Mouse (Mus musculus): ENCODE results near the gene D430041D05Rik. TPM values are rescaled to one million over a fixed set of nuclear protein-coding genes. Genes with fewer than 3 reads are reported as not detected.
"Not testable (repeated sequence)": the region's sequence is repeated elsewhere in the genome, so short reads cannot be mapped to it uniquely, and the experiment has no call there.

The D430041D05Rik gene
- polyA plus RNA-seq, 1 experiment from 2014 or later: not detected

- H3K27me3 ChIP-seq; H3K9me3 ChIP-seq (replicated peaks); H3K4me3 ChIP-seq (replicated peaks); H3K9ac ChIP-seq; ATAC-seq (ENCODE audit: insufficient read depth); H3K4me2 ChIP-seq: not testable (repeated sequence)
- H3K36me3 ChIP-seq (replicated peaks): peaks cover 24% of the 10 kb centered on the region
- peaks cover 51% of the 10 kb centered on the region for H3K4me1 ChIP-seq (replicated peaks)
- peak overlapping the region; percentile 38; the same call in 1 of the 2 replicates for H3K27ac ChIP-seq (replicated peaks)
These were observed 293.6 kb downstream of the D430041D05Rik start for GRCm38 (mm10) chr2:104117173-104117572.

- Histone ChIP-seq H3K36me3 (replicated peaks) (peaks cover 33% of the 10 kb centered on the region), H3K9ac (no peak overlapping the region), H3K27ac (replicated peaks) (no peak overlapping the region), H3K4me1 (replicated peaks) (peaks cover 38% of the 10 kb centered on the region), H3K4me3 (replicated peaks) (no peak overlapping the region), H3K4me2 (no peak overlapping the region), H3K9me3 (replicated peaks) (no peaks in the 10 kb centered on the region), H3K27me3 (no peaks in the 10 kb centered on the region)
- 79% methylated on average over 3 of the region's 3 CpGs for WGBS (ENCODE audit: insufficient replicate concordance)
- ATAC-seq (ENCODE audit: insufficient read depth): no peak
These were observed 295.9 kb downstream of the D430041D05Rik start for GRCm38 (mm10) chr2:104114898-104115297.

GRCm38 (mm10) chr2:104113563-104113962 lies 297.2 kb downstream of the D430041D05Rik start:
- Histone ChIP-seq H3K36me3 (replicated peaks) (peaks cover 32% of the 10 kb centered on the region), H3K27ac (replicated peaks) (0 out of 2 replicates have a peak overlapping the region, but pooled peaks have one; percentile 19), H3K4me1 (replicated peaks) (peaks cover 34% of the 10 kb centered on the region)
- not testable (repeated sequence) for H3K4me3 ChIP-seq (replicated peaks); H3K4me2 ChIP-seq; H3K9me3 ChIP-seq (replicated peaks); H3K9ac ChIP-seq; H3K27me3 ChIP-seq
- ATAC-seq (ENCODE audit: insufficient read depth): peak; percentile 67

GRCm38 (mm10) chr2:104111170-104111797 lies 299.5 kb downstream of the D430041D05Rik start:
- H3K27ac ChIP-seq (replicated peaks); H3K9ac ChIP-seq; H3K9me3 ChIP-seq (replicated peaks); ATAC-seq (ENCODE audit: insufficient read depth); H3K4me3 ChIP-seq (replicated peaks); H3K4me2 ChIP-seq; H3K27me3 ChIP-seq: not testable (repeated sequence)
- WGBS (ENCODE audit: insufficient replicate concordance): no CpG with 5 or more reads among the region's 1 CpGs
- Histone ChIP-seq H3K36me3 (replicated peaks) (peaks cover 40% of the 10 kb centered on the region), H3K4me1 (replicated peaks) (peaks cover 47% of the 10 kb centered on the region)

GRCm38 (mm10) chr2:104110031-104110430 lies 300.8 kb downstream of the D430041D05Rik start:
- Histone ChIP-seq H3K4me3 (replicated peaks) (no peak overlapping the region), H3K4me2 (no peak overlapping the region), H3K27me3 (no peaks in the 10 kb centered on the region), H3K27ac (replicated peaks) (0 out of 2 replicates have a peak overlapping the region, but pooled peaks have one; percentile 2), H3K9me3 (replicated peaks) (no peaks in the 10 kb centered on the region), H3K4me1 (replicated peaks) (peaks cover 52% of the 10 kb centered on the region), H3K36me3 (replicated peaks) (peaks cover 49% of the 10 kb centered on the region), H3K9ac (no peak overlapping the region)
- ATAC-seq (ENCODE audit: insufficient read depth): no peak
- WGBS (ENCODE audit: insufficient replicate concordance): 66% methylated on average over 4 of the region's 4 CpGs

- H3K36me3 ChIP-seq (replicated peaks): peaks cover 48% of the 10 kb centered on the region
- H3K4me2 ChIP-seq: no peak overlapping the region
- H3K27me3 ChIP-seq: no peaks in the 10 kb centered on the region
- 28% methylated on average over 2 of the region's 2 CpGs for WGBS (ENCODE audit: insufficient replicate concordance)
- ATAC-seq (ENCODE audit: insufficient read depth): no peak
- no peak overlapping the region for H3K9ac ChIP-seq
- peaks cover 56% of the 10 kb centered on the region for H3K4me1 ChIP-seq (replicated peaks)
- no peak overlapping the region for H3K4me3 ChIP-seq (replicated peaks)
- 0 out of 2 replicates have a peak overlapping the region, but pooled peaks have one; percentile 22 for H3K27ac ChIP-seq (replicated peaks)
- H3K9me3 ChIP-seq (replicated peaks): no peaks in the 10 kb centered on the region
These were observed 301.3 kb downstream of the D430041D05Rik start for GRCm38 (mm10) chr2:104109528-104109927.

- H3K4me3 ChIP-seq (replicated peaks); H3K27me3 ChIP-seq; H3K4me2 ChIP-seq; H3K9me3 ChIP-seq (replicated peaks); H3K9ac ChIP-seq; H3K27ac ChIP-seq (replicated peaks); ATAC-seq (ENCODE audit: insufficient read depth): not testable (repeated sequence)
- WGBS (ENCODE audit: insufficient replicate concordance): 82% methylated on average over 2 of the region's 2 CpGs
- H3K4me1 ChIP-seq (replicated peaks): peaks cover 60% of the 10 kb centered on the region
- H3K36me3 ChIP-seq (replicated peaks): peaks cover 49% of the 10 kb centered on the region
These were observed 301.8 kb downstream of the D430041D05Rik start for GRCm38 (mm10) chr2:104109021-104109420.

GRCm38 (mm10) chr2:104104800-104105199 lies 306.0 kb downstream of the D430041D05Rik start:
- Histone ChIP-seq H3K9ac (no peak overlapping the region), H3K4me2 (no peak overlapping the region), H3K36me3 (replicated peaks) (peaks cover 50% of the 10 kb centered on the region), H3K27me3 (no peaks in the 10 kb centered on the region), H3K4me1 (replicated peaks) (peaks cover 78% of the 10 kb centered on the region), H3K4me3 (replicated peaks) (no peak overlapping the region), H3K27ac (replicated peaks) (no peak overlapping the region), H3K9me3 (replicated peaks) (no peaks in the 10 kb centered on the region)
- 80% methylated on average over 6 of the region's 6 CpGs for WGBS (ENCODE audit: insufficient replicate concordance)
- no peak for ATAC-seq (ENCODE audit: insufficient read depth)

- Histone ChIP-seq H3K36me3 (replicated peaks) (peaks cover 27% of the 10 kb centered on the region), H3K4me1 (replicated peaks) (peaks cover 85% of the 10 kb centered on the region), H3K9ac (0 out of 2 replicates have a peak overlapping the region, but pooled peaks have one; percentile 9), H3K27me3 (no peaks in the 10 kb centered on the region), H3K9me3 (replicated peaks) (no peaks in the 10 kb centered on the region), H3K4me3 (replicated peaks) (peak overlapping the region; percentile 70), H3K27ac (replicated peaks) (peak overlapping the region; percentile 96), H3K4me2 (peak overlapping the region; percentile 70)
- no peak for ATAC-seq (ENCODE audit: insufficient read depth)
- 33% methylated on average over 1 of the region's 1 CpGs for WGBS (ENCODE audit: insufficient replicate concordance)
These were observed 310.9 kb downstream of the D430041D05Rik start for GRCm38 (mm10) chr2:104099946-104100345.

- H3K4me1 ChIP-seq (replicated peaks): peaks cover 81% of the 10 kb centered on the region
- no peaks in the 10 kb centered on the region for H3K27me3 ChIP-seq
- H3K9ac ChIP-seq: peak overlapping the region; percentile 59
- ATAC-seq (ENCODE audit: insufficient read depth): no peak
- WGBS (ENCODE audit: insufficient replicate concordance): 78% methylated on average over 2 of the region's 2 CpGs
- peak overlapping the region; percentile 70 for H3K4me3 ChIP-seq (replicated peaks)
- peak overlapping the region; percentile 96 for H3K27ac ChIP-seq (replicated peaks)
- no peaks in the 10 kb centered on the region for H3K9me3 ChIP-seq (replicated peaks)
- H3K4me2 ChIP-seq: peak overlapping the region; percentile 70
- peaks cover 19% of the 10 kb centered on the region for H3K36me3 ChIP-seq (replicated peaks)
These were observed 311.6 kb downstream of the D430041D05Rik start for GRCm38 (mm10) chr2:104099231-104099585.

- peak overlapping the region; percentile 70 for H3K4me2 ChIP-seq
These were observed 312.1 kb downstream of the D430041D05Rik start for GRCm38 (mm10) chr2:104098529-104099230.

More at GRCm38 (mm10) chr2:104098529-104099230, 312.1 kb downstream of the D430041D05Rik start:
- H3K9me3 ChIP-seq (replicated peaks): no peaks in the 10 kb centered on the region
- 2% methylated on average over 3 of the region's 3 CpGs for WGBS (ENCODE audit: insufficient replicate concordance)
- H3K4me3 ChIP-seq (replicated peaks): peak overlapping the region; percentile 70
- no peaks in the 10 kb centered on the region for H3K27me3 ChIP-seq
- peaks cover 82% of the 10 kb centered on the region for H3K4me1 ChIP-seq (replicated peaks)
- H3K9ac ChIP-seq: peak overlapping the region; percentile 59
- H3K27ac ChIP-seq (replicated peaks): peak overlapping the region; percentile 96
- ATAC-seq (ENCODE audit: insufficient read depth): peak; percentile 90
- H3K36me3 ChIP-seq (replicated peaks): peaks cover 17% of the 10 kb centered on the region

Data from liver, embryonic 15.5 days (tissue).